Mouse (Mus musculus): ENCODE data around the gene Slc26a5. TPM values are rescaled to one million over a fixed set of nuclear protein-coding genes. Genes with fewer than 3 reads are reported as not detected.

Slc26a5 gene
- polyA plus RNA-seq (2015; fragmentation: Nextera tagmentation; extraction: Ambion mirVana), result not detected in 2 replicates

- ATAC-seq, result peak; percentile 70
- H3K27me3 ChIP-seq (replicated peaks; ENCODE audit: insufficient read depth, low read length), result no peaks in the 10 kb centered on the region
- no peaks in the 10 kb centered on the region for H3K36me3 ChIP-seq (ENCODE audit: insufficient read depth, low read length)
- H3K4me3 ChIP-seq (ENCODE audit: low read depth, low read length), result no peak within 1 kb of the TSS
- H3K4me2 ChIP-seq (replicated peaks; ENCODE audit: low read depth, low read length), result peak within 1 kb of the TSS; percentile 40
- H3K4me1 ChIP-seq (ENCODE audit: insufficient read depth, low read depth, low read length), result no peaks in the 10 kb centered on the region
- DNase-seq (ENCODE audit: low spot score), result peak; percentile 33
- TF ChIP-seq CTCF (IDR thresholded peaks at IDR 0.05) (no peak), EP300 (IDR thresholded peaks at IDR 0.05) (no peak)
- H3K27ac ChIP-seq (ENCODE audit: low read length), result no peak within 1 kb of the TSS
- H3K9me3 ChIP-seq (ENCODE audit: low read length), result no peaks in the 10 kb centered on the region
- H3K9ac ChIP-seq (replicated peaks; ENCODE audit: low read depth), result no peak within 1 kb of the TSS
- WGBS, result 1% methylated on average over 29 of the region's 29 CpGs
Observed at GRCm38 (mm10) chr5:21865346-21866107, at the start of gene Slc26a5. Gene Slc26a5, minus strand, starts transcription at chr5:21865604.

GRCm38 (mm10) chr5:21914776-21915175 is 49.4 kb upstream of the Slc26a5 start:
- Histone ChIP-seq H3K9me3 (ENCODE audit: low read length) (no peaks in the 10 kb centered on the region), H3K4me3 (ENCODE audit: low read depth, low read length) (no peak overlapping the region), H3K27me3 (replicated peaks; ENCODE audit: insufficient read depth, low read length) (no peaks in the 10 kb centered on the region), H3K27ac (ENCODE audit: low read length) (no peak overlapping the region), H3K4me1 (ENCODE audit: insufficient read depth, low read depth, low read length) (no peaks in the 10 kb centered on the region), H3K9ac (replicated peaks; ENCODE audit: low read depth) (no peak overlapping the region), H3K4me2 (replicated peaks; ENCODE audit: low read depth, low read length) (no peak overlapping the region), H3K36me3 (ENCODE audit: insufficient read depth, low read length) (no peaks in the 10 kb centered on the region)
- WGBS, result 47% methylated on average over 3 of the region's 3 CpGs
- ATAC-seq (no peak), DNase-seq (ENCODE audit: low spot score) (no peak)
- TF ChIP-seq CTCF (IDR thresholded peaks at IDR 0.05) (no peak), EP300 (IDR thresholded peaks at IDR 0.05) (no peak)

GRCm38 (mm10) chr5:21912835-21913530 is 47.6 kb upstream of the Slc26a5 start:
- no peak overlapping the region for H3K4me2 ChIP-seq (replicated peaks; ENCODE audit: low read depth, low read length)
- ATAC-seq, result no peak
- H3K9me3 ChIP-seq (ENCODE audit: low read length), result no peaks in the 10 kb centered on the region
- no peaks in the 10 kb centered on the region for H3K4me1 ChIP-seq (ENCODE audit: insufficient read depth, low read depth, low read length)
- H3K36me3 ChIP-seq (ENCODE audit: insufficient read depth, low read length), result no peaks in the 10 kb centered on the region
- no peak overlapping the region for H3K4me3 ChIP-seq (ENCODE audit: low read depth, low read length)
- H3K27ac ChIP-seq (ENCODE audit: low read length), result no peak overlapping the region
- WGBS, result 76% methylated on average over 23 of the region's 23 CpGs
- TF ChIP-seq CTCF (IDR thresholded peaks at IDR 0.05) (no peak), EP300 (IDR thresholded peaks at IDR 0.05) (no peak)
- no peak for DNase-seq (ENCODE audit: low spot score)
- H3K9ac ChIP-seq (replicated peaks; ENCODE audit: low read depth), result no peak overlapping the region
- H3K27me3 ChIP-seq (replicated peaks; ENCODE audit: insufficient read depth, low read length), result no peaks in the 10 kb centered on the region

GRCm38 (mm10) chr5:21910726-21911125 is 45.3 kb upstream of the Slc26a5 start:
- no peak overlapping the region for H3K27ac ChIP-seq (ENCODE audit: low read length)
- H3K9me3 ChIP-seq (ENCODE audit: low read length), result no peaks in the 10 kb centered on the region
- no peak overlapping the region for H3K9ac ChIP-seq (replicated peaks; ENCODE audit: low read depth)
- no peak overlapping the region for H3K4me2 ChIP-seq (replicated peaks; ENCODE audit: low read depth, low read length)
- H3K27me3 ChIP-seq (replicated peaks; ENCODE audit: insufficient read depth, low read length), result no peaks in the 10 kb centered on the region
- whole genome bisulfite sequencing, result 90% methylated on average over 12 of the region's 12 CpGs
- ATAC-seq (no peak), DNase-seq (ENCODE audit: low spot score) (no peak)
- H3K36me3 ChIP-seq (ENCODE audit: insufficient read depth, low read length), result no peaks in the 10 kb centered on the region
- TF ChIP-seq EP300 (IDR thresholded peaks at IDR 0.05), result no peak
- TF ChIP-seq CTCF (IDR thresholded peaks at IDR 0.05), result no peak
- H3K4me3 ChIP-seq (ENCODE audit: low read depth, low read length), result no peak overlapping the region
- no peaks in the 10 kb centered on the region for H3K4me1 ChIP-seq (ENCODE audit: insufficient read depth, low read depth, low read length)

GRCm38 (mm10) chr5:21909713-21910112 is 44.3 kb upstream of the Slc26a5 start:
- ATAC-seq (no peak), DNase-seq (ENCODE audit: low spot score) (no peak)
- TF ChIP-seq EP300 (IDR thresholded peaks at IDR 0.05), result no peak
- TF ChIP-seq CTCF (IDR thresholded peaks at IDR 0.05), result no peak
- Histone ChIP-seq H3K4me2 (replicated peaks; ENCODE audit: low read depth, low read length) (no peak overlapping the region), H3K4me1 (ENCODE audit: insufficient read depth, low read depth, low read length) (no peaks in the 10 kb centered on the region), H3K9me3 (ENCODE audit: low read length) (no peaks in the 10 kb centered on the region), H3K27ac (ENCODE audit: low read length) (no peak overlapping the region), H3K9ac (replicated peaks; ENCODE audit: low read depth) (no peak overlapping the region), H3K36me3 (ENCODE audit: insufficient read depth, low read length) (no peaks in the 10 kb centered on the region), H3K4me3 (ENCODE audit: low read depth, low read length) (no peak overlapping the region), H3K27me3 (replicated peaks; ENCODE audit: insufficient read depth, low read length) (no peaks in the 10 kb centered on the region)
- WGBS, result 67% methylated on average over 3 of the region's 3 CpGs

- Histone ChIP-seq H3K4me3 (ENCODE audit: low read depth, low read length) (no peak overlapping the region), H3K4me2 (replicated peaks; ENCODE audit: low read depth, low read length) (no peak overlapping the region), H3K9ac (replicated peaks; ENCODE audit: low read depth) (no peak overlapping the region), H3K9me3 (ENCODE audit: low read length) (no peaks in the 10 kb centered on the region), H3K27me3 (replicated peaks; ENCODE audit: insufficient read depth, low read length) (no peaks in the 10 kb centered on the region), H3K27ac (ENCODE audit: low read length) (no peak overlapping the region), H3K36me3 (ENCODE audit: insufficient read depth, low read length) (no peaks in the 10 kb centered on the region), H3K4me1 (ENCODE audit: insufficient read depth, low read depth, low read length) (no peaks in the 10 kb centered on the region)
- 70% methylated on average over 12 of the region's 12 CpGs for WGBS
- TF ChIP-seq EP300 (IDR thresholded peaks at IDR 0.05), result no peak
- TF ChIP-seq CTCF (IDR thresholded peaks at IDR 0.05), result no peak
- no peak for DNase-seq (ENCODE audit: low spot score)
- ATAC-seq, result no peak
Observed at GRCm38 (mm10) chr5:21901411-21901810, 36.0 kb upstream of the Slc26a5 start.

Data from lung, postnatal 0 days (tissue).